In the genomic region with DNA sequence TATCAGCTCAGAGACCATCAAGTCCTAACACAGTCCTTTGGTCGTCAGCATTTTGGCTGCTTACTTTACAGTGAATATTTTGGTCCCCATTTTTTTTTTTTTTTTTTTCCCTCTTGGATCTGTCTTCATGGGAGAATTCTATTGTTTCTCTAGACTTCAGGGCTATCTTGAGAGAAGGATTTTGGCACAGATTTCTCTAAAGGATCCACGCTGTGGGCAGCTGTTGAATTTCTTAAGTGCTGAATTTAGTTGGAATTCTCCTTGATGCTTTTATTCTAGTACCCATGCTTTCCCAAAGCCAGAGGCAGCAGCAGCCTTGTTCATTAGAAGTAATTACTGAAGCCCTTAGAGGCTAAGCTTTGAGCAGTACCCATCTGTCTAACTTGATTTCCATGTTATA, we compare ENCODE assay signal across 19 mouse cellular contexts.
"Had no signal": no experiment of that assay in that cellular context is flagged by ENCODE, and none has a peak within 500 bp of the region (broad histone marks: within the 10 kb centered on the region; RNA-seq: fewer than 3 reads in every experiment).

No protein-coding gene starts in this region.

- H3K27ac ChIP-seq: liver, embryonic 15.5 days; macrophage; midbrain, embryonic 13.5 days; midbrain, embryonic 15.5 days; neural tube, embryonic 13.5 days; neural tube, embryonic 15.5 days had no signal

- H3K9ac ChIP-seq: liver, embryonic 15.5 days; liver, postnatal 0 days; midbrain, embryonic 13.5 days; midbrain, embryonic 15.5 days; neural tube, embryonic 13.5 days; neural tube, embryonic 15.5 days had no signal

- DNase-seq: liver, postnatal 0 days; lung, adult 2 months; lung, postnatal 10 days; retina, postnatal 1 day; right cerebral cortex, adult 18-20 months; right cerebral cortex, postnatal 25 days; right cerebral cortex, postnatal 4 days; spleen, adult 18-20 months; thymus, adult 18-20 months; thymus, postnatal 14 days; thymus, postnatal 36 days had no signal

- ATAC-seq: liver, postnatal 0 days; midbrain, embryonic 13.5 days; midbrain, embryonic 15.5 days had no signal

- H3K4me3 ChIP-seq: liver, embryonic 15.5 days; megakaryocyte, embryonic 14.5 days; midbrain, embryonic 13.5 days; midbrain, embryonic 15.5 days; neural tube, embryonic 13.5 days; neural tube, embryonic 15.5 days had no signal

- H3K4me1 ChIP-seq: liver, embryonic 15.5 days; midbrain, embryonic 13.5 days; midbrain, embryonic 15.5 days; neural tube, embryonic 13.5 days; neural tube, embryonic 15.5 days had no signal

- H3K9me3 ChIP-seq: liver, embryonic 15.5 days; midbrain, embryonic 13.5 days; midbrain, embryonic 15.5 days; neural tube, embryonic 13.5 days; neural tube, embryonic 15.5 days had no signal

- H3K4me2 ChIP-seq: liver, embryonic 15.5 days; midbrain, embryonic 11.5 days; midbrain, embryonic 13.5 days; midbrain, embryonic 15.5 days; neural tube, embryonic 13.5 days; neural tube, embryonic 15.5 days had no signal

- H3K36me3 ChIP-seq: liver, embryonic 15.5 days; midbrain, embryonic 13.5 days; midbrain, embryonic 15.5 days; neural tube, embryonic 13.5 days; neural tube, embryonic 15.5 days had no signal

- H3K27me3 ChIP-seq: liver, embryonic 15.5 days; megakaryocyte, embryonic 14.5 days; midbrain, embryonic 13.5 days; midbrain, embryonic 15.5 days; neural tube, embryonic 13.5 days; neural tube, embryonic 15.5 days had no signal
